Mouse (Mus musculus) lung, adult 2 months (tissue): ENCODE measurements around the gene Lyar.

Source experiments
- CTCF ChIP-seq: fragments of 200-500 bp; IDR thresholded peaks from 2 replicates; pipeline ENCODE4 v1.5.1; 2011; ENCODE audit warnings: mild to moderate bottlenecking, low read length, control low read depth; ENCODE audit not compliant: insufficient read depth
- POLR2A ChIP-seq: fragments of 200-500 bp; IDR thresholded peaks from 2 replicates; pipeline ENCODE4 v1.6.1; 2011; ENCODE audit warnings: low read depth, mild to moderate bottlenecking, control low read depth, low read length, borderline replicate concordance; ENCODE audit errors: extremely low read depth

DNA sequence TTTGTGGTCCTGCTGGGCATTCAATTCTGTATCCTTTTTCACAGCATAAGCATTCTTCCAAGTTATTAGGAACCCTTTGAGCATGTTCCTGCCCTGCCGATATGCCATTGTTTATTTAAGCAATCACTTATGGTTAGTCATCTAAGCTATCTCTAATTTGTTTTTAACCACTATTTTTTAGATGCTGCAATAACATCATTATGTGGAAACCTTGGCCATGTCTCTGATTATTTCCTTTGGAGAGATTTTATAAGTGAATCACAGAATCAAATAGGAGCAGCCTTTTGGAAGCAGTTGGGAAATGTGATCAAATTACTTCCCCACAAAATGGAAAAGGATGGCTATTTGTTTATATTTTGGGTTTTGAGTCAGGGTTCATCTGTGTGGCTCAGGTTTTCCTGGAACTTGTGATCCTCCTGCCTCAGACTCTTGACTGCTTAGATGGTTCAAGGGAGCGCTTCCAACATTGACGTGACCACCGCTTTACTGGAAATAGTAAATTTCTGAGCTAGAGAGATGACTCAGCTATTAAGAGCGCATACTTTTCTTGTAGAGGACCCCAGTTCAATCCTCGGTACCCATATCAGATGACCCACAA lies 35.5 kb upstream of the Lyar start:
- no peak for TF ChIP-seq CTCF
- no peak for TF ChIP-seq POLR2A
